Mouse (Mus musculus) embryonic fibroblast, embryonic 13.5 days (primary cell): Measurements from ENCODE around the gene Cacna2d1.

Source experiments
- CTCF ChIP-seq: IDR thresholded peaks from 2 replicates; pipeline ENCODE4 v1.5.1; 2011; ENCODE audit warnings: mild to moderate bottlenecking, control low read depth, low read length, moderate library complexity, borderline replicate concordance; ENCODE audit not compliant: insufficient read depth
- POLR2A ChIP-seq: IDR thresholded peaks from 2 replicates; pipeline ENCODE4 v1.6.1; 2011; ENCODE audit warnings: low read depth, mild to moderate bottlenecking, control low read depth, low read length, moderate library complexity

- TF ChIP-seq CTCF: no peak
- TF ChIP-seq POLR2A: no peak
Measured at GRCm38 (mm10) chr5:16155375-16156284, 221.1 kb downstream of the Cacna2d1 start.
